Mouse (Mus musculus): Measurements from ENCODE around the gene Vsx2. TPM values are rescaled to one million over a fixed set of nuclear protein-coding genes. Genes with fewer than 3 reads are reported as not detected.

Vsx2 gene
- not detected for total RNA-seq (2023)

DNA sequence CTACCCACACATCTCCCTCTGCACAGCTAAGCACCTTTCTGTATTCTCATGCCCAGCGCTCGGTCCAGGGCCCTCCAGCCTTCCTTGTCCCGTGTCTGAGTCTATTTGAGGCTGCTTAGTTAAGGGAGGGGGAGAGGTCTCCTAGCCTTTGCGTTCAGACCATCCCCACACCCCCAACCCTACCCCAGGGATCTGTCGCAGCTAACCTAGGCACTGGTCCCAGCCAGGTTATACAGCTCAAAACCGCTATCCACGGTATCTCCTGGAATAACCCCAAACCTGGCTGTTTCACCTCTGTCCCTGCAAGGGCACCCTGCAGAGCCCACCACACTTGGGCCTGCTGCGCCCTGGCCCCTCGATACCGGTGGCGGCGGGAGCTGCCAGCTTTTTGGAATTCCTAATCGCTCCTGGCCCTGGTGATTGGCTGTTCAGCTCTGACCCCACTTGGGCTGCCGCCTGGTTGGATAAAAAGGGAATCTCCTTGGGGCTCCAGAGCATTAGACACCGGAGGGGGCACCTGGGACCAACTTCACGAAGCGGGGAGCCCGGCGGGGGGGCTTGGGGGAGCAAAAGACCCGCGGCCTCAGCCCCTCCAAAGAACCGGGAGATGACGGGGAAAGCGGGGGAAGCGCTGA is at the start of gene Vsx2:
Gene Vsx2 (plus strand): TSS at position 427 of the 635 bp plus-strand sequence.

GRCm38 (mm10) chr12:84616977-84617630 is 47.5 kb downstream of the Vsx2 start, which contains the start of gene Abcd4:
Abcd4 (minus strand) TSS chr12:84617413.

DNA sequence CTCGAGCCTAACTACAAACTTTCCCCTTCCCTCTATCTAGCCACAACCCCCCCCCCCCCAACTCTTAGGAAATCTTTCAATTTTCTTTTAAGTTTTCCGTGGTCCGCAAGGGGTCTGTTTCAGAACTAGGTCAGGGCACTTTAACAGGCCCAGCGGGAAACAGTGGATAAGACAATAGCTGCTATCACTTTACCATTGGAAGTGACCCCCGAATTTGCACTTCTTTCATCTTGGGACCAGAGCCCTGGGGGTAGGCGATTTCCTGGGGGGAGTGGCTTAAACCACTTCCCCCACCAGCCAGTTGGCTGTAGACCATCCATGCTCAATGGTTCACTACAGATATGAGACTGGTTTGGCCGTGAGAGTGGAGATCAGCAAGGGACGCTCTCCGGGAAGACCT is 71.1 kb downstream of the Vsx2 start, which contains the start of gene Vrtn:
Gene Vrtn (plus strand): TSS at position 366 of the 400 bp plus-strand sequence.

Other genes with a start within 250 kb of the Vsx2 start
- 29.5 TPM for gene Coq6, start 208.1 kb upstream of the Vsx2 start, total RNA-seq (2023)
- gene Fam161b, start 207.9 kb upstream of the Vsx2 start, total RNA-seq (2023): 1.0 TPM
- gene Entpd5, start 160.7 kb upstream of the Vsx2 start, total RNA-seq (2023): 36.6 TPM
- 1.1 TPM for gene Bbof1, start 160.7 kb upstream of the Vsx2 start, total RNA-seq (2023)
- 34.1 TPM for gene Rnf113a2, start 152.6 kb upstream of the Vsx2 start, total RNA-seq (2023)
- 7.4 TPM for gene Aldh6a1, start 118.8 kb upstream of the Vsx2 start, total RNA-seq (2023)
- 18.8 TPM for gene Lin52, start 118.3 kb upstream of the Vsx2 start, total RNA-seq (2023)
- gene Abcd4, start 47.7 kb downstream of the Vsx2 start, total RNA-seq (2023): 16.8 TPM
- not detected for gene Vrtn, start 71.3 kb downstream of the Vsx2 start, total RNA-seq (2023)
- gene Syndig1l, start 129.1 kb downstream of the Vsx2 start, total RNA-seq (2023): not detected
- gene Npc2, start 203.4 kb downstream of the Vsx2 start, total RNA-seq (2023): 179 TPM
- 50.9 TPM for gene Isca2, start 203.5 kb downstream of the Vsx2 start, total RNA-seq (2023)

Measured in CD4-positive naive resting alpha-beta T cell, adult 76 days (primary cell).